Mouse (Mus musculus) E14TG2a.4 (cell line): ENCODE data around the gene Olfr1555-ps1.

Experiments
- H3K27me3 ChIP-seq: 2 replicates; pipeline ENCODE4 v1.6.1; 2014; ENCODE audit warnings: low read length, control low read depth; ENCODE audit not compliant: insufficient read depth
- H3K36me3 ChIP-seq: 2 replicates; pipeline ENCODE4 v1.6.1; 2014; ENCODE audit warnings: low read length, control low read depth; ENCODE audit not compliant: insufficient read depth
- H3K4me1 ChIP-seq: replicated peaks from 2 replicates; pipeline ENCODE4 v1.6.1; 2014; ENCODE audit warnings: low read depth, low read length, control low read depth
- H3K4me3 ChIP-seq: replicated peaks from 2 replicates; pipeline ENCODE4 v1.5.1; 2014; ENCODE audit warnings: mild to moderate bottlenecking, low read length
- H3K9me3 ChIP-seq: 2 replicates; pipeline ENCODE4 v1.6.1; 2014; ENCODE audit warnings: low read length, control low read depth
- CTCF ChIP-seq: conservative IDR thresholded peaks from 2 replicates; pipeline ENCODE4 v1.5.1; 2014; ENCODE audit warnings: low read length
- NANOG ChIP-seq: IDR thresholded peaks from 2 replicates; pipeline ENCODE4 v1.6.1; 2014; ENCODE audit warnings: borderline replicate concordance, low read length, mixed read lengths
- POU5F1 ChIP-seq: IDR thresholded peaks from 2 replicates; pipeline ENCODE4 v1.6.1; 2014; ENCODE audit warnings: low read length, borderline replicate concordance

Gene Olfr1555-ps1

DNA sequence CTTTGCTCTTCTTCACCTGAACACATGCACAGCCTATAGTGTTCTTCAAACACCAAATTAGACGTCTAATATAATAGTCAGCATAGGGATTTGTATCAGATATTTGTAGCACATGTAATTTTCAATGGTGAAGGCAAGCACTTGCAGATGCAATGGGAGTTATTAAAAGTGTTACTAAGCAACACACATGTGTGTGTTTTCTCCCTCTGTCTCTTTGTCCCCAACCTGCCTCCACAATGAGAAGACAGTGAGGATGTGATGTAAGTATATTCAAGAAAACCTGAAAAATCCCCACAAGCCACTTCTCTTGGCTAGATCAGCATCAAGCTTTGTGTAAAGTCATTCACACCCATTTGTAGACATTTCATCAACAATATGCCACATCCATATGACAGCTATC is 54.1 kb downstream of the Olfr1555-ps1 start, which contains the start of gene Olfr1428:
Gene Olfr1428 (minus strand): TSS at position 101 of the 400 bp plus-strand sequence.
- no peak within 1 kb of the TSS for H3K4me3 ChIP-seq
- H3K9me3 ChIP-seq, result no peaks in the 10 kb centered on the region
- no peaks in the 10 kb centered on the region for H3K36me3 ChIP-seq
- H3K4me1 ChIP-seq, result no peaks in the 10 kb centered on the region
- TF ChIP-seq POU5F1 (no peak), CTCF (no peak), NANOG (no peak)
- H3K27me3 ChIP-seq, result no peaks in the 10 kb centered on the region
